Mouse (Mus musculus): ENCODE measurements around the gene Hebp2. TPM values are rescaled to one million over a fixed set of nuclear protein-coding genes. Genes with fewer than 3 reads are reported as not detected.

The Hebp2 gene
- total and polyA plus RNA-seq, 2 experiments from 2014 or later, result 8.7 to 10.2 TPM

GRCm38 (mm10) chr10:18530161-18530560 is 15.7 kb downstream of the Hebp2 start:
- DNase-seq (ENCODE audit: low spot score), result no peak
- no peaks in the 10 kb centered on the region for H3K9me3 ChIP-seq (replicated peaks; ENCODE audit: control insufficient read depth, low read length)
- no peak overlapping the region for H3K9ac ChIP-seq (replicated peaks; ENCODE audit: low read depth, low read length)
- H3K27me3 ChIP-seq (ENCODE audit: control insufficient read depth, insufficient read depth, low read length), result no peaks in the 10 kb centered on the region
- H3K4me1 ChIP-seq (ENCODE audit: control insufficient read depth, insufficient read depth), result peaks cover 15% of the 10 kb centered on the region
- H3K4me3 ChIP-seq (ENCODE audit: low read depth, low read length), result no peak overlapping the region
- WGBS, result 94% methylated on average over 4 of the region's 4 CpGs
- ATAC-seq (ENCODE audit: insufficient read depth, low read depth), result no peak
- no peak overlapping the region for H3K4me2 ChIP-seq (ENCODE audit: low read depth, low read length)
- no peak for TF ChIP-seq CTCF (IDR thresholded peaks at IDR 0.05; ENCODE audit: low read depth)
- no peak for TF ChIP-seq EP300 (IDR thresholded peaks at IDR 0.05; ENCODE audit: low read depth)
- no peak overlapping the region for H3K27ac ChIP-seq (ENCODE audit: low read depth)
- peaks cover 41% of the 10 kb centered on the region for H3K36me3 ChIP-seq (replicated peaks; ENCODE audit: control insufficient read depth, insufficient read depth, low read length)

- Histone ChIP-seq H3K27ac (ENCODE audit: low read depth) (no peak overlapping the region), H3K9ac (replicated peaks; ENCODE audit: low read depth, low read length) (no peak overlapping the region), H3K4me1 (ENCODE audit: control insufficient read depth, insufficient read depth) (peaks cover 15% of the 10 kb centered on the region), H3K27me3 (ENCODE audit: control insufficient read depth, insufficient read depth, low read length) (no peaks in the 10 kb centered on the region), H3K4me2 (ENCODE audit: low read depth, low read length) (no peak overlapping the region), H3K4me3 (ENCODE audit: low read depth, low read length) (no peak overlapping the region), H3K36me3 (replicated peaks; ENCODE audit: control insufficient read depth, insufficient read depth, low read length) (peaks cover 48% of the 10 kb centered on the region), H3K9me3 (replicated peaks; ENCODE audit: control insufficient read depth, low read length) (no peaks in the 10 kb centered on the region)
- TF ChIP-seq CTCF (IDR thresholded peaks at IDR 0.05; ENCODE audit: low read depth) (no peak), EP300 (IDR thresholded peaks at IDR 0.05; ENCODE audit: low read depth) (no peak)
- DNase-seq (ENCODE audit: low spot score) (no peak), ATAC-seq (ENCODE audit: insufficient read depth, low read depth) (no peak)
- WGBS, result 81% methylated on average over 4 of the region's 4 CpGs
Observed at GRCm38 (mm10) chr10:18529177-18529576, 16.7 kb downstream of the Hebp2 start.

- Histone ChIP-seq H3K27ac (ENCODE audit: low read depth) (no peak overlapping the region), H3K27me3 (ENCODE audit: control insufficient read depth, insufficient read depth, low read length) (no peaks in the 10 kb centered on the region), H3K4me2 (ENCODE audit: low read depth, low read length) (no peak overlapping the region), H3K36me3 (replicated peaks; ENCODE audit: control insufficient read depth, insufficient read depth, low read length) (peaks cover 49% of the 10 kb centered on the region), H3K4me3 (ENCODE audit: low read depth, low read length) (no peak overlapping the region), H3K4me1 (ENCODE audit: control insufficient read depth, insufficient read depth) (peaks cover 15% of the 10 kb centered on the region), H3K9me3 (replicated peaks; ENCODE audit: control insufficient read depth, low read length) (no peaks in the 10 kb centered on the region), H3K9ac (replicated peaks; ENCODE audit: low read depth, low read length) (no peak overlapping the region)
- DNase-seq (ENCODE audit: low spot score), result no peak
- 50% methylated on average over 5 of the region's 5 CpGs for WGBS
- ATAC-seq (ENCODE audit: insufficient read depth, low read depth), result no peak
- no peak for TF ChIP-seq EP300 (IDR thresholded peaks at IDR 0.05; ENCODE audit: low read depth)
- peak; percentile 64 for TF ChIP-seq CTCF (IDR thresholded peaks at IDR 0.05; ENCODE audit: low read depth)
Observed at GRCm38 (mm10) chr10:18528475-18528874, 17.4 kb downstream of the Hebp2 start.

GRCm38 (mm10) chr10:18527766-18528165 is 18.1 kb downstream of the Hebp2 start:
- Histone ChIP-seq H3K27ac (ENCODE audit: low read depth) (peak overlapping the region; percentile 30; the same call in 1 of the 2 replicates), H3K36me3 (replicated peaks; ENCODE audit: control insufficient read depth, insufficient read depth, low read length) (peaks cover 45% of the 10 kb centered on the region), H3K27me3 (ENCODE audit: control insufficient read depth, insufficient read depth, low read length) (no peaks in the 10 kb centered on the region), H3K4me2 (ENCODE audit: low read depth, low read length) (no peak overlapping the region), H3K9me3 (replicated peaks; ENCODE audit: control insufficient read depth, low read length) (no peaks in the 10 kb centered on the region), H3K4me1 (ENCODE audit: control insufficient read depth, insufficient read depth) (peaks cover 15% of the 10 kb centered on the region), H3K9ac (replicated peaks; ENCODE audit: low read depth, low read length) (no peak overlapping the region), H3K4me3 (ENCODE audit: low read depth, low read length) (no peak overlapping the region)
- no peak for DNase-seq (ENCODE audit: low spot score)
- 54% methylated on average over 7 of the region's 7 CpGs for WGBS
- ATAC-seq (ENCODE audit: insufficient read depth, low read depth), result 0 out of 2 replicates have a peak, but pooled peaks have one; percentile 49
- TF ChIP-seq CTCF (IDR thresholded peaks at IDR 0.05; ENCODE audit: low read depth), result no peak
- no peak for TF ChIP-seq EP300 (IDR thresholded peaks at IDR 0.05; ENCODE audit: low read depth)

- no peaks in the 10 kb centered on the region for H3K27me3 ChIP-seq (ENCODE audit: control insufficient read depth, insufficient read depth, low read length)
- no peak overlapping the region for H3K4me2 ChIP-seq (ENCODE audit: low read depth, low read length)
- peaks cover 40% of the 10 kb centered on the region for H3K36me3 ChIP-seq (replicated peaks; ENCODE audit: control insufficient read depth, insufficient read depth, low read length)
- H3K9me3 ChIP-seq (replicated peaks; ENCODE audit: control insufficient read depth, low read length), result no peaks in the 10 kb centered on the region
- H3K9ac ChIP-seq (replicated peaks; ENCODE audit: low read depth, low read length), result no peak overlapping the region
- DNase-seq (ENCODE audit: low spot score) (no peak), ATAC-seq (ENCODE audit: insufficient read depth, low read depth) (0 out of 2 replicates have a peak, but pooled peaks have one; percentile 4)
- peaks cover 15% of the 10 kb centered on the region for H3K4me1 ChIP-seq (ENCODE audit: control insufficient read depth, insufficient read depth)
- H3K27ac ChIP-seq (ENCODE audit: low read depth), result peak overlapping the region; percentile 4; the same call in 1 of the 2 replicates
- TF ChIP-seq CTCF (IDR thresholded peaks at IDR 0.05; ENCODE audit: low read depth) (no peak), EP300 (IDR thresholded peaks at IDR 0.05; ENCODE audit: low read depth) (no peak)
- WGBS, result 70% methylated on average over 20 of the region's 20 CpGs
- no peak overlapping the region for H3K4me3 ChIP-seq (ENCODE audit: low read depth, low read length)
Observed at GRCm38 (mm10) chr10:18526851-18527675, 18.8 kb downstream of the Hebp2 start.
